Mouse (Mus musculus): Measurements from ENCODE around the gene Gan. TPM values are rescaled to one million over a fixed set of nuclear protein-coding genes. Genes with fewer than 3 reads are reported as not detected.

Gan gene
- polyA plus RNA-seq, 1 experiment from 2014 or later, result 2.6 TPM

GRCm38 (mm10) chr8:117260930-117261475 lies 103.1 kb downstream of the Gan start:
- in situ Hi-C loops (cut with MboI; ENCODE audit: low pct_unique_long_range_greater_than_20kb), result loop anchor here (10.0 kb wide), 1 partner anchor 114 kb away; no protein-coding TSS in a partner anchor
- H3K27me3 ChIP-seq, result no peaks in the 10 kb centered on the region
- ChIA-PET CTCF (interaction anchor here (1.4 kb wide), 1 partner anchor 210 kb away, joined by 3 read pairs; no protein-coding TSS in a partner anchor), POLR2A (interaction anchor here (0.5 to 1.5 kb wide), 4 partner anchors 20 to 545 kb away, joined by 3 to 4 read pairs (median 3); no protein-coding TSS in a partner anchor)
- DNase-seq (ENCODE audit: low read depth, low spot score) (no peak), ATAC-seq (no peak)
- TF ChIP-seq CTCF (IDR thresholded peaks at IDR 0.05), result no peak

- ATAC-seq, result no peak
- DNase-seq (ENCODE audit: low read depth, low spot score), result no peak
- H3K27me3 ChIP-seq, result no peaks in the 10 kb centered on the region
- CTCF ChIA-PET, result interaction anchor here (1.4 kb wide), 1 partner anchor 209 kb away, joined by 3 read pairs; no protein-coding TSS in a partner anchor
- in situ Hi-C loops (cut with MboI; ENCODE audit: low pct_unique_long_range_greater_than_20kb), result loop anchor here (10.0 kb wide), 1 partner anchor 113 kb away; no protein-coding TSS in a partner anchor
- TF ChIP-seq CTCF (IDR thresholded peaks at IDR 0.05), result no peak
- POLR2A ChIA-PET, result interaction anchor here (1.1 to 1.5 kb wide), 2 partner anchors 20 to 86 kb away, joined by 3 to 4 read pairs; no protein-coding TSS in a partner anchor
Measured at GRCm38 (mm10) chr8:117261702-117262101, 103.8 kb downstream of the Gan start.

- in situ Hi-C loops (cut with MboI; ENCODE audit: low pct_unique_long_range_greater_than_20kb), result loop anchor here (10.0 kb wide), 1 partner anchor 112 kb away; no protein-coding TSS in a partner anchor
- POLR2A ChIA-PET, result interaction anchor here (0.6 kb wide), 1 partner anchor 10 kb away, joined by 3 read pairs; no protein-coding TSS in a partner anchor
- no peaks in the 10 kb centered on the region for H3K27me3 ChIP-seq
- no peak for ATAC-seq
- no peak for TF ChIP-seq CTCF (IDR thresholded peaks at IDR 0.05)
- CTCF ChIA-PET, result no interaction called here
- DNase-seq (ENCODE audit: low read depth, low spot score), result no peak
Measured at GRCm38 (mm10) chr8:117262685-117263084, 104.8 kb downstream of the Gan start.

GRCm38 (mm10) chr8:117263442-117263841 lies 105.5 kb downstream of the Gan start:
- H3K27me3 ChIP-seq, result no peaks in the 10 kb centered on the region
- TF ChIP-seq CTCF (IDR thresholded peaks at IDR 0.05), result no peak
- ChIA-PET POLR2A (no interaction called here), CTCF (no interaction called here)
- ATAC-seq, result no peak
- in situ Hi-C loops (cut with MboI; ENCODE audit: low pct_unique_long_range_greater_than_20kb), result loop anchor here (10.0 kb wide), 1 partner anchor 111 kb away; no protein-coding TSS in a partner anchor
- no peak for DNase-seq (ENCODE audit: low read depth, low spot score)

- H3K27me3 ChIP-seq, result no peaks in the 10 kb centered on the region
- in situ Hi-C loops (cut with MboI; ENCODE audit: low pct_unique_long_range_greater_than_20kb), result loop anchor here (10.0 kb wide), 1 partner anchor 110 kb away; no protein-coding TSS in a partner anchor
- no peak for TF ChIP-seq CTCF (IDR thresholded peaks at IDR 0.05)
- ChIA-PET CTCF (no interaction called here), POLR2A (no interaction called here)
- DNase-seq (ENCODE audit: low read depth, low spot score) (no peak), ATAC-seq (no peak)
Measured at GRCm38 (mm10) chr8:117265079-117265478, 107.1 kb downstream of the Gan start.

Other genes starting within 250 kb of the Gan start
- 42.4 TPM for gene Cmc2, start 236.7 kb upstream of the Gan start, polyA plus RNA-seq (2021)
- gene Cenpn, start 236.4 kb upstream of the Gan start, polyA plus RNA-seq (2021), result 17.3 TPM
- gene Atmin, start 214.7 kb upstream of the Gan start, polyA plus RNA-seq (2021), result 15.9 TPM
- 4.6 TPM for gene 1700030J22Rik, start 179.2 kb upstream of the Gan start, polyA plus RNA-seq (2021)
- gene Gcsh, start 164.6 kb upstream of the Gan start, polyA plus RNA-seq (2021), result 44.7 TPM
- not detected for gene Pkd1l2, start 75.7 kb upstream of the Gan start, polyA plus RNA-seq (2021)
- not detected for gene Bco1, start 62.3 kb upstream of the Gan start, polyA plus RNA-seq (2021)
- 63.6 TPM for gene Cmip, start 98.9 kb downstream of the Gan start, polyA plus RNA-seq (2021)

Data from Patski (cell line).